Mouse (Mus musculus): ENCODE data around the gene Ergic2. TPM values are rescaled to one million over a fixed set of nuclear protein-coding genes. Genes with fewer than 3 reads are reported as not detected.
"Not testable (repeated sequence)": the region's sequence is repeated elsewhere in the genome, so short reads cannot be mapped to it uniquely, and the experiment has no call there.

Gene Ergic2
- total RNA-seq, 4 experiments from 2014 or later: 64.8 to 79.5 (median 78.5) TPM

DNA sequence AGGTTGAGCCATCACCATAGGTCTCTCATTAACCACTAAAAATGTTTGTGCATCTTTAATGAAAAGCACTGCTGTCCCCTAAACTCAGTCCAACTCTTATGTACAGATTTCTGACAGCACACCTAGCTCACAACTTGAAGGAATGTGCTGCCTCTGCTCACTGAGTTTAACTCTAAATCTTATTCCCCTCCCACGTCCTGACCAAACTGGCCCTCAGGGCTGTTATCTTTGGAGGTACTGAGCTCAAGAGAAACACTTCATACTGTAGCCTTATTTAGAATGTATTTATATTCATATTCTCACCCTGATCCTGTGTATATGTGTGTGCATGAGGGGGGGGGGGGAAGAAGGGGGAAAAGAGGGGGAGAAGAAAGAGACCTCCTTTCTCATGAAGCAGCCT is 4.7 kb downstream of the Ergic2 start:
- no peak for DNase-seq

DNA sequence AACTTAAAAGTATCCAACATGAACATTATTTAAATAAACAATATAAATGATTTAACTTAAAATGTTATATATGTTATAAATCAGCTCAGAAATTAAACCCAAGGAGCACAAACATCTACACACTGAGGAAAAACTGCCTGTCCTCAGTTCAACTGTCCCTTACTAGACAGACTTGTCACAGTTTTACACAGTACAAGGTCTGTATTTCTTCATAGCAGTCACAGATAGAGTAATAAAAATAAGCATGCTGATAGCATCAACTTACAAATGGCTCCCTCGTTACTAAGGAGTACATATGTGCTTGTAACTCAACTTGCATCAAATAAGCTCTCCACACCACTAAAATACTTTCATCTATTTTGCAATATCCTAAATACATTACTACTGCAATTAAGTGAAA is 7.0 kb downstream of the Ergic2 start:
- no peak for DNase-seq

GRCm38 (mm10) chr6:148199729-148200128 is 12.4 kb downstream of the Ergic2 start:
- no peak for DNase-seq

DNA sequence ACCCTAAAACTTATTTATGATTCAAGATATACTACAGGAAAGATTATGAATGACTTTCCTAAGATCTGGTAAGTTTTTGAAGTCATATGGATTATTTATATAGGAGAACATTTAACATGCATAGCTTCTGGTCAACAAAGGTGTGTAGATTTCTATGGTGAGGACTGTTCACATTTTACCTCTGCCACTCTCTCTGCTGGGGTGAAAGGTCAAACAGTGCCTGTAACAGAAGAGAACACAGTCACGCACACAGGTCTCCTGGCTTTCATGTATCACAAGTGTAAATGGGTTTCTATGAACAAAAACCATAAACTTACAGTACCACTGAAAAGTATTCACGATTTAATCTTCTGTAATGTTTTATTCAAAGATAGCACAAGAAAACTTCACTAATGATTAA is 13.0 kb downstream of the Ergic2 start:
- no peak for DNase-seq

GRCm38 (mm10) chr6:148193972-148194701 is 18.0 kb downstream of the Ergic2 start:
- no peak for DNase-seq

DNA sequence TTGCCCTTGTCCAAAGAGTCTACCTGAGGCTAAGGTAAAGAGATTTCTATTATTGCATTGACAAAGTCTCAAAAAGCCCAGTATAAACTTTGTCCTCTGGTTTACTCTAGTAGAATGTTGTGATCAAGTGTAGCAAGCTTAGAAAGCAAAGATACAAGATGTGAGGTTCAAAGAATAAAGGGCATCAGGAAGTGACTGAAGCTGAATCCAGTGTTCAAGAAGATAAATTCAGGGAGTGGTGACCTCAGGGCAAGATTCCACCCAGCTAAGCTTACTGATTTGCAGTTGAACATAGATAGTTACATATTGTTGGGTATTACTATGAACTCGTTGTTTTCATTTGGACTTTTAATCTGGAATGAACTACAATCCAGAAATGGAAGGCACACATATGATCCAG is 26.5 kb downstream of the Ergic2 start:
- DNase-seq: no peak

DNA sequence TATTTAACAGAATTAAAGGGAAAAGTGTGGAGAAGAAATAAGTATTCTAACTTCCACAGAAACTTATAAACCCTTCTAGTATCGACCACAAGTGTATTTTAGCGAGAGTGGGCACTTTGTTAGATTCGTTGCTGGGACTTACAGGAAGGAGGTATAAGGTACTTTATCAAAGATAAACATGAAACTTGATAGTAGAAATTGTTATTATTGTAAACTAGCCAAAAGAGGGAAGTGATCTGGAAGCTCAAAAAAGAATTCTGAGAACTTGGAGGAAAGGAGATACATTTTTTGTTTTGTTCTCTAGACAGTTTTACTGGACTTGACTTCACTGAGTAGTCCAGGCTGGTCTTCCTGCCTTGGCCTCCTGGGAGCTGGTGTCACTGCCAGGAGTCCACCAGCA is 39.3 kb downstream of the Ergic2 start:
- no peak for DNase-seq

DNA sequence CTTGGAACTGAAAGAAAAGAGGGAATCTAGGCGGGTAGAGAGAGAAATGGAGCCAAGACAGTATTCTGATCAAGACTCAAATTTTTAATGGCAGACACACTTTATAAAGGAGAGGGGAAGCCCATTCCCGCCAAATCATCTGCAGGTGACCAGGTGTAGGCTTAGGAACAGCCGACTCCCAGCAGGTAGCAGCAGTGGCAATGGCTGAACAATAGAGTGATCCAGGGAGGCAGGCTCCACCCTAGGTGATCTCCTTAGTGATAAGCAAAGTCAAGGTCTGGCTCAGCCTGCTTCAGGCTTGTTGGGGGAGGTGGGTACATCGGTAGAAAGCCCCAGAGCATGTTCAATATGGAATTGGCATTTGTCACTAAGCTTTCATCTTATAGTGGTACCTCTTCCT is 59.9 kb downstream of the Ergic2 start:
- not testable (repeated sequence) for DNase-seq

DNA sequence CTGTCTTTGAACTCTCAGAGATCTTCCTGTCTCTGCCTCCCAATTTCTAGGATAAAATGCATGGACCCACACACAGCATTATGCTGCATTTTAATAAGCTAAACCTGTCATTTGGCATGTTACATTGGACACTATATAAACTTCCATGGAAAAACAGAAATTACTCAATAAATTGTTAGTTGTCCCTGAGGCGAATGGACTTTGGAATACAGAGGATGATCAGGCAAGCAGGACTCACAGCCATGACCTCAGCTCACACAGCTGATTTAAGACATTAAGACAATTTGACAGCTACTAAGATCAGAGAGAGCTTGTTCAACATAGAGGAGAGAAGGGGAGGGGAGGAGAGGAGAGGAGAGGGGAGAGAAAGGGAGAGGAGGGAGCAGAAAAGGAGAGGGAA is 69.8 kb downstream of the Ergic2 start:
- no peak for DNase-seq

DNA sequence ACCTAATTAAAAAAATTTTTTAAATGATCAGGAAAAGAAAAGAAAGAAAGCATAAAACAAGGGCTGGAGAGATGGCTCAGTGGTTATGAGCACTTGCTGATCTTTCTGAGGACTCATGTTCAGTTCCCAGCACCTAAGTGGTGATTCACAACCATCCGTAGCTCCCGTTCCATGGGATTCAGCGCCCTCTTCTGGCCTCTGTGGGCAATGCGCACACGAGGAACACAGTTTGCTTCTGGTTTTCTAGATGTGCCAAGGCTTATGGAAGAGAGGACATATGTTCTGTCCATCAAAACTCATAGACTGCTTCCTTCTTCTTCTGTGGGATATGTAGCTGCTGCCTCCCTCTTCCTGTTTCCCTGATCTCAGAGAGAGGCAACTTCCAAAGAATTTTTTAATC is 70.3 kb downstream of the Ergic2 start:
- no peak for DNase-seq

- DNase-seq: no peak
These were observed 72.7 kb downstream of the Ergic2 start for GRCm38 (mm10) chr6:148139288-148139995.

DNA sequence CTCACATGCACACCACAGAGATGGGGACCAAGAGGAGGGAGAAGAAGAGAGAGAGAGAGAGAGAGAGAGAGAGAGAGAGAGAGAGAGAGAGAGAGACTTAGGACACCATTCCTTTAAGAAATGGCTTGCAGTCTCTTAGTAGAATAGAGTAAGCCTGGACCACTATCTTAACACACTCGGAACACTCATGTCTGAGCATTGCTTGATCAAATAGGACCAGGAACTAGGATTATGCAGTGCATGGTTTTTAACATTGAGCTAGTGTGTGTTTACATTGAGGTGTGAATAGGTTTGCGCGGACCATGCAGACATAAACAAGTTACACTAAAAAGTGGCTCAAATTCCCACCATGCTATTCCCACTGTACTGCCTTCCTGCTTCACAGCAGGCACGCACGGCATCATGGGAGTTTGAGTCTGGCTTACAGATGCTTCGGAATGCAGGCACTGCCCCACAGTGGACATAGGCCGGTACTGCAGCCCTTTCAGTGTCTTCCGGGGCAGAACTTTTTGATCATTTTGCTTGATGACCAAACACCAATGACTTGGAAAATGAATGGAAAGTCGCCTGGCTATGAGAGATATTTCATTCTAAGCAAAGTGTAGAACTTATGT is 76.3 kb downstream of the Ergic2 start:
- DNase-seq: peak; percentile 72

- DNase-seq: no peak
These were observed 78.6 kb downstream of the Ergic2 start for GRCm38 (mm10) chr6:148133536-148133935.

GRCm38 (mm10) chr6:148132314-148132713 is 79.9 kb downstream of the Ergic2 start:
- no peak for DNase-seq

Other genes starting within 250 kb of the Ergic2 start
- 1 to 10 TPM; 2.2 to 3.4 (median 3.0) TPM for gene Far2, start 165.1 kb downstream of the Ergic2 start, total RNA-seq (2022)
- 10 to 100 TPM; 18.5 to 22.4 (median 20.8) TPM for gene Tmtc1, start 232.0 kb upstream of the Ergic2 start, total RNA-seq (2022)